Mouse (Mus musculus): ENCODE results near the gene Nos3.

DNA sequence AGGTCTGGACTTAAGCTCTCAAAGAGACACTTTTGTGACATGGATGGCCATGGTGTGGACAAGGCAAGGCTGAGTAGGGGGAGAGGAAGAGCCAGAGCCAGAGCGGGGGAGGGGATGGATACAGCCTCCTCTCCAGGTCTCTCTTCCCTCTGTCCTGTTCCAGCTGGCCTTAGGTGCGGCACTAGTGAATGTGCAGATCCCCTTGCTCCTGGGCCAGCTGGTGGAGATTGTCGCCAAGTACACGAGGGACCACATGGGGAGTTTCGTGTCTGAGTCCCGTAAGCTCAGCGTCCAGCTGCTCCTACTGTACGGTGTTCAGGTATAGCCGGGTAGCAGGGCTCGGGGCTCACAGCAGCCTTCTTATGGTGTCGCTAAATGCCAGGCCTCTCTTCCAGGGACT, 35.8 kb downstream of the Nos3 start:
- TF ChIP-seq CTCF (IDR thresholded peaks at IDR 0.05; ENCODE audit: low read depth) (no peak), EP300 (IDR thresholded peaks at IDR 0.05; ENCODE audit: low read depth) (no peak)
